Mouse (Mus musculus) stomach, embryonic 15.5 days (tissue): Measurements from ENCODE around the gene Homer2. TPM values are rescaled to one million over a fixed set of nuclear protein-coding genes. Genes with fewer than 3 reads are reported as not detected.

Experiments used
- ATAC-seq: fragments of 200-750 bp; cut with Nextera tagmentation; 2 replicates; pipeline ENCODE4 v1.8.0; 2017; ENCODE audit warnings: low read depth, moderate number of reproducible peaks, moderate TSS enrichment; ENCODE audit not compliant: insufficient read depth, low FRiP score
- H3K27ac ChIP-seq: fragments of 300-500 bp; sonication (generic); 2 replicates; pipeline ENCODE4 v1.5.1; 2015; ENCODE audit warnings: mild to moderate bottlenecking, inconsistent platforms
- H3K27me3 ChIP-seq: fragments of 300-500 bp; sonication (generic); replicated peaks from 2 replicates; pipeline ENCODE4 v1.6.1; 2015; ENCODE audit warnings: inconsistent platforms
- H3K36me3 ChIP-seq: fragments of 300-500 bp; sonication (generic); 2 replicates; pipeline ENCODE4 v1.6.1; 2015; ENCODE audit warnings: inconsistent platforms
- H3K4me1 ChIP-seq: fragments of 300-500 bp; sonication (generic); 2 replicates; pipeline ENCODE4 v1.6.1; 2015; ENCODE audit warnings: inconsistent platforms
- H3K4me2 ChIP-seq: fragments of 300-500 bp; sonication (generic); 2 replicates; pipeline ENCODE4 v1.6.1; 2015; ENCODE audit warnings: mild to moderate bottlenecking, inconsistent platforms
- H3K4me3 ChIP-seq: fragments of 300-500 bp; sonication (generic); replicated peaks from 2 replicates; pipeline ENCODE4 v1.5.1; 2015; ENCODE audit warnings: inconsistent platforms
- H3K9ac ChIP-seq: fragments of 300-500 bp; sonication (generic); 2 replicates; pipeline ENCODE4 v1.6.1; 2015; ENCODE audit warnings: inconsistent platforms
- H3K9me3 ChIP-seq: fragments of 300-500 bp; sonication (generic); 2 replicates; pipeline ENCODE4 v1.6.1; 2016; ENCODE audit warnings: inconsistent platforms
- WGBS: fragments of 180-500 bp; shearing (Covaris S2); methylation state at CpG from one replicate; pipeline ENCODE4 v1.1.7; 2015; 5-methylcytosine and 5-hydroxymethylcytosine counted together
- polyA plus RNA-seq: library from polyadenylated mRNA; unstranded; fragments of >200 nt; fragmentation: Nextera tagmentation; extraction: Ambion mirVana; gene quantifications from 2 replicates; pipeline ENCODE4 v1.2.1, GENCODE M21; 2015

Gene Homer2
- polyA plus RNA-seq, 1 experiment from 2014 or later, result 37.9 TPM

- Histone ChIP-seq H3K36me3 (no peaks in the 10 kb centered on the region), H3K4me1 (0 out of 2 replicates have a peak, but pooled peaks cover 2% of the 10 kb centered on the region), H3K9ac (no peak overlapping the region), H3K27ac (no peak overlapping the region), H3K27me3 (no peaks in the 10 kb centered on the region), H3K9me3 (no peaks in the 10 kb centered on the region), H3K4me2 (no peak overlapping the region), H3K4me3 (no peak overlapping the region)
- no peak for ATAC-seq
- WGBS, result 67% methylated on average over 4 of the region's 4 CpGs
Measured at GRCm38 (mm10) chr7:81553589-81553988, 153.7 kb downstream of the Homer2 start.

Other genes starting within 250 kb of the Homer2 start
- gene Ap3b2, start 213.6 kb downstream of the Homer2 start, polyA plus RNA-seq, result 4.6 and 6.2 TPM in 2 replicates
- gene BC048679, start 209.2 kb downstream of the Homer2 start, polyA plus RNA-seq, result not detected in 2 replicates
- 0.12 and 0.14 TPM in 2 replicates for gene Fsd2, start 140.6 kb downstream of the Homer2 start, polyA plus RNA-seq
- 5.4 and 7.0 TPM in 2 replicates for gene Whamm, start 136.3 kb downstream of the Homer2 start, polyA plus RNA-seq
- gene Ramac, start 55.4 kb upstream of the Homer2 start, polyA plus RNA-seq, result 143 and 144 TPM in 2 replicates
- gene 3110040N11Rik, start 82.0 kb upstream of the Homer2 start, polyA plus RNA-seq, result 48.6 and 53.1 TPM in 2 replicates
- gene Btbd1, start 121.9 kb upstream of the Homer2 start, polyA plus RNA-seq, result 58.2 and 67.0 TPM in 2 replicates
- gene Gm10160, start 148.3 kb upstream of the Homer2 start, polyA plus RNA-seq, result not detected in 2 replicates
- 11.1 and 15.2 TPM in 2 replicates for gene Tm6sf1, start 151.5 kb upstream of the Homer2 start, polyA plus RNA-seq
- 12.0 and 12.4 TPM in 2 replicates for gene Hdgfl3, start 226.9 kb upstream of the Homer2 start, polyA plus RNA-seq